Mouse (Mus musculus) thymus, postnatal 36 days (tissue): ENCODE measurements around the gene Ep400.
"Not testable (repeated sequence)": the region's sequence is repeated elsewhere in the genome, so short reads cannot be mapped to it uniquely, and the experiment has no call there.

ENCODE experiments used
- DNase-seq, 2 experiments: peaks; one replicate each; pipeline ENCODE4 v3.0.0; 2022; ENCODE audit warnings: mixed read lengths in 2 of 2

Gene Ep400

GRCm38 (mm10) chr5:110779276-110779997 lies 8.9 kb upstream of the Ep400 start:
- no peak for DNase-seq

- DNase-seq: no peak
Measured at GRCm38 (mm10) chr5:110778263-110778662, 7.7 kb upstream of the Ep400 start.

GRCm38 (mm10) chr5:110776141-110776540 lies 5.6 kb upstream of the Ep400 start:
- DNase-seq: no peak

- DNase-seq: no peak
Measured at GRCm38 (mm10) chr5:110774511-110774910, 4.0 kb upstream of the Ep400 start.

GRCm38 (mm10) chr5:110772945-110773344 lies 2.4 kb upstream of the Ep400 start:
- not testable (repeated sequence) for DNase-seq

- peak; percentile 53 to 67 for DNase-seq
Measured at GRCm38 (mm10) chr5:110770031-110770445, 479 bp downstream of the Ep400 start.

- DNase-seq: no peak
Measured at GRCm38 (mm10) chr5:110769272-110769671, 1.2 kb downstream of the Ep400 start.

GRCm38 (mm10) chr5:110763890-110764289 lies 6.6 kb downstream of the Ep400 start:
- DNase-seq: no peak

GRCm38 (mm10) chr5:110745021-110745420 lies 25.5 kb downstream of the Ep400 start:
- DNase-seq: no peak

GRCm38 (mm10) chr5:110739496-110740275 lies 30.8 kb downstream of the Ep400 start:
- DNase-seq: no peak

- DNase-seq: no peak
Measured at GRCm38 (mm10) chr5:110735606-110736005, 34.9 kb downstream of the Ep400 start.

GRCm38 (mm10) chr5:110733231-110733823 lies 37.2 kb downstream of the Ep400 start:
- no peak for DNase-seq

- DNase-seq: no peak
Measured at GRCm38 (mm10) chr5:110731227-110731626, 39.3 kb downstream of the Ep400 start.

GRCm38 (mm10) chr5:110727850-110728249 lies 42.7 kb downstream of the Ep400 start:
- no peak for DNase-seq

GRCm38 (mm10) chr5:110723543-110723942 lies 47.0 kb downstream of the Ep400 start:
- no peak for DNase-seq

- DNase-seq: not testable (repeated sequence)
Measured at GRCm38 (mm10) chr5:110721463-110721862, 49.1 kb downstream of the Ep400 start.

GRCm38 (mm10) chr5:110711455-110711854 lies 59.1 kb downstream of the Ep400 start:
- no peak for DNase-seq

GRCm38 (mm10) chr5:110709256-110709655 lies 61.3 kb downstream of the Ep400 start:
- DNase-seq: no peak

GRCm38 (mm10) chr5:110704004-110704403 lies 66.5 kb downstream of the Ep400 start:
- DNase-seq: no peak

GRCm38 (mm10) chr5:110698617-110699016 lies 71.9 kb downstream of the Ep400 start:
- no peak for DNase-seq

- no peak for DNase-seq
Measured at GRCm38 (mm10) chr5:110682041-110682440, 88.5 kb downstream of the Ep400 start.

GRCm38 (mm10) chr5:110665486-110666121 lies 104.9 kb downstream of the Ep400 start:
- no peak for DNase-seq

- DNase-seq: no peak
Measured at GRCm38 (mm10) chr5:110664750-110665269, 105.7 kb downstream of the Ep400 start.
